Comparison of ENCODE assay signal across 8 mouse cellular contexts in genomic region chr5:114568818-114569217, GRCm38 (mm10). TPM values are rescaled to one million over a fixed set of nuclear protein-coding genes. Genes with fewer than 3 reads are reported as not detected.
DNase-seq lines count a peak whose midpoint lies in the region; ATAC-seq lines count a peak whose summit lies in the region.

No protein-coding gene starts in this region.

- H3K4me3 ChIP-seq in forebrain, embryonic 14.5 days (ENCODE audit: low read depth, low read length): peak overlapping the region; percentile 68
- H3K4me3 ChIP-seq in liver, embryonic 12.5 days: peak overlapping the region; percentile 66
- H3K4me3 ChIP-seq in neural tube, embryonic 14.5 days (ENCODE audit: low read depth, low read length): peak overlapping the region; percentile 90

- peaks cover 41% of the 10 kb centered on the region for H3K4me1 ChIP-seq in forebrain, embryonic 14.5 days (ENCODE audit: control insufficient read depth, insufficient read depth, low read length)
- peaks cover 69% of the 10 kb centered on the region for H3K4me1 ChIP-seq in liver, embryonic 12.5 days
- peaks cover 49% of the 10 kb centered on the region for H3K4me1 ChIP-seq in neural tube, embryonic 14.5 days (ENCODE audit: control insufficient read depth, insufficient read depth, low read length)

- H3K4me2 ChIP-seq in forebrain, embryonic 14.5 days (ENCODE audit: low read length): peak overlapping the region; percentile 92
- H3K4me2 ChIP-seq in liver, embryonic 12.5 days: peak overlapping the region; percentile 95
- H3K4me2 ChIP-seq in neural tube, embryonic 14.5 days (ENCODE audit: low read depth, low read length): peak overlapping the region; percentile 77

- DNase-seq in kidney, postnatal 36 days: peak; percentile 16 to 36
- DNase-seq in kidney, adult 9 months: no peak
- DNase-seq in forebrain, embryonic 14.5 days (ENCODE audit: low spot score): no peak
- no peak for DNase-seq in right cerebral cortex, postnatal 4 days
- no peak for DNase-seq in cerebellum, postnatal 36 days

- H3K9me3 ChIP-seq in forebrain, embryonic 14.5 days (replicated peaks; ENCODE audit: control insufficient read depth, low read length): no peaks in the 10 kb centered on the region
- peaks cover 5% of the 10 kb centered on the region; the same call in 1 of the 2 replicates for H3K9me3 ChIP-seq in liver, embryonic 12.5 days (replicated peaks)
- H3K9me3 ChIP-seq in neural tube, embryonic 14.5 days (ENCODE audit: control insufficient read depth, low read length): no peaks in the 10 kb centered on the region

- 24% methylated on average over 5 of the region's 5 CpGs for WGBS in forebrain, embryonic 14.5 days
- WGBS in liver, embryonic 12.5 days (ENCODE audit: insufficient replicate concordance): 42% methylated on average over 5 of the region's 5 CpGs
- 16% methylated on average over 5 of the region's 5 CpGs for WGBS in neural tube, embryonic 14.5 days

- H3K36me3 ChIP-seq in forebrain, embryonic 14.5 days (ENCODE audit: control insufficient read depth, insufficient read depth, low read length): no peaks in the 10 kb centered on the region
- no peaks in the 10 kb centered on the region for H3K36me3 ChIP-seq in liver, embryonic 12.5 days
- no peaks in the 10 kb centered on the region for H3K36me3 ChIP-seq in neural tube, embryonic 14.5 days (ENCODE audit: control insufficient read depth, insufficient read depth, low read length)

- ATAC-seq in forebrain, embryonic 14.5 days: no peak
- ATAC-seq in liver, embryonic 12.5 days: no peak
- ATAC-seq in neural tube, embryonic 14.5 days (ENCODE audit: low read depth): no peak
- no peak for ATAC-seq in megakaryocyte-erythroid progenitor cell, adult 5-6 weeks (replicated peaks; ENCODE audit: low FRiP score, low TSS enrichment, poor library complexity, severe bottlenecking)

- peak overlapping the region; percentile 78 for H3K9ac ChIP-seq in forebrain, embryonic 14.5 days (ENCODE audit: low read length)
- peak overlapping the region; percentile 53; the same call in 1 of the 2 replicates for H3K9ac ChIP-seq in liver, embryonic 12.5 days
- H3K9ac ChIP-seq in neural tube, embryonic 14.5 days (replicated peaks; ENCODE audit: low read depth, low read length): peak overlapping the region; percentile 80

- H3K27ac ChIP-seq in forebrain, embryonic 14.5 days (ENCODE audit: low read depth, low read length): 0 out of 2 replicates have a peak overlapping the region, but pooled peaks have one; percentile 5
- no peak overlapping the region for H3K27ac ChIP-seq in liver, embryonic 12.5 days
- H3K27ac ChIP-seq in neural tube, embryonic 14.5 days (ENCODE audit: low read depth, low read length): 0 out of 2 replicates have a peak overlapping the region, but pooled peaks have one; percentile 4

- H3K27me3 ChIP-seq in forebrain, embryonic 14.5 days (replicated peaks; ENCODE audit: control insufficient read depth, insufficient read depth, low read length): peaks cover 12% of the 10 kb centered on the region
- H3K27me3 ChIP-seq in liver, embryonic 12.5 days (replicated peaks): peaks cover 99% of the 10 kb centered on the region
- H3K27me3 ChIP-seq in neural tube, embryonic 14.5 days (ENCODE audit: control insufficient read depth, insufficient read depth, low read length): no peaks in the 10 kb centered on the region

RNA-seq across cellular contexts. Expression of gene Fam222a, which starts 1.0 kb away (rescaled TPM):
- polyA plus RNA-seq in forebrain, embryonic 14.5 days (2014; fragmentation: Nextera tagmentation; extraction: Ambion mirVana): 4.5 and 5.0 TPM in 2 replicates
- 1.3 and 1.4 TPM in 2 replicates for polyA plus RNA-seq in liver, embryonic 12.5 days (2016; fragmentation: Nextera tagmentation; extraction: Ambion mirVana)
- 5.3 and 7.0 TPM in 2 replicates for polyA plus RNA-seq in neural tube, embryonic 14.5 days (2014; fragmentation: Nextera tagmentation; extraction: Ambion mirVana)
- 1.2 TPM in 1 of 2 replicates, not detected in the other for total RNA-seq in megakaryocyte-erythroid progenitor cell, adult 5-6 weeks (2014; fragmentation: Nextera tagmentation)
- total RNA-seq in megakaryocyte-erythroid progenitor cell, adult 5-6 weeks (2017): 0.08 TPM in 1 of 2 replicates, not detected in the other

Comparison
In these comparisons a context has a peak if more than half of its experiments do, and no peak if none do; other contexts are left out.
1. DNase-seq: peak in kidney, postnatal 36 days (2 of 2); none in kidney, adult 9 months (single experiment), forebrain, embryonic 14.5 days (single experiment), right cerebral cortex, postnatal 4 days (single experiment) and cerebellum, postnatal 36 days (0 of 2).
2. Peak in every context shown above with its lines, with median percentiles within 50 percentile points of each other: H3K4me2 ChIP-seq, H3K4me3 ChIP-seq and H3K9ac ChIP-seq.